In genomic region chr6:142867471-142868055, GRCm38 (mm10) we compare ENCODE assay signal across 8 mouse cellular contexts.
A peak's percentile ranks its signal among the peaks of the same experiment; 100 is the strongest.
DNase-seq lines count a peak whose midpoint lies in the region; ATAC-seq and TF ChIP-seq lines count a peak whose summit lies in the region.

No protein-coding gene starts in this region.

- H3K27ac ChIP-seq in heart, postnatal 0 days (ENCODE audit: low read depth), result no peak overlapping the region
- H3K27ac ChIP-seq in embryonic facial prominence, embryonic 11.5 days (replicated peaks; ENCODE audit: low read depth, low read length), result 0 out of 2 replicates have a peak overlapping the region, but pooled peaks have one; percentile 28
- H3K27ac ChIP-seq in midbrain, embryonic 13.5 days, result peak overlapping the region; percentile 91

- no peak overlapping the region for H3K4me2 ChIP-seq in heart, postnatal 0 days (ENCODE audit: low read depth, low read length)
- no peak overlapping the region for H3K4me2 ChIP-seq in embryonic facial prominence, embryonic 11.5 days (ENCODE audit: low read depth, low read length)
- H3K4me2 ChIP-seq in midbrain, embryonic 13.5 days (replicated peaks), result peak overlapping the region; percentile 29

- no peaks in the 10 kb centered on the region for H3K36me3 ChIP-seq in heart, postnatal 0 days (replicated peaks; ENCODE audit: control insufficient read depth, insufficient read depth, low read length)
- no peaks in the 10 kb centered on the region for H3K36me3 ChIP-seq in embryonic facial prominence, embryonic 11.5 days (replicated peaks; ENCODE audit: control insufficient read depth, insufficient read depth, low read depth, low read length)
- peaks cover 13% of the 10 kb centered on the region for H3K36me3 ChIP-seq in midbrain, embryonic 13.5 days

- no peaks in the 10 kb centered on the region for H3K4me1 ChIP-seq in heart, postnatal 0 days (ENCODE audit: control insufficient read depth, insufficient read depth)
- H3K4me1 ChIP-seq in embryonic facial prominence, embryonic 11.5 days (ENCODE audit: control insufficient read depth, insufficient read depth, low read length), result no peaks in the 10 kb centered on the region
- H3K4me1 ChIP-seq in midbrain, embryonic 13.5 days (replicated peaks), result peaks cover 20% of the 10 kb centered on the region

- ATAC-seq in heart, postnatal 0 days (ENCODE audit: insufficient read depth, low read depth), result no peak
- peak; percentile 95 for ATAC-seq in Patski
- ATAC-seq in embryonic facial prominence, embryonic 11.5 days (replicated peaks; ENCODE audit: insufficient number of reproducible peaks, low FRiP score, low TSS enrichment, low read depth), result 0 out of 2 replicates have a peak, but pooled peaks have one; percentile 34
- peak; percentile 90 for ATAC-seq in midbrain, embryonic 13.5 days

- CTCF ChIA-PET in Patski (lab: Charles Lee), result no interaction called here

- in situ Hi-C loops in Patski (cut with MboI; ENCODE audit: low pct_unique_long_range_greater_than_20kb), result no loop called here

- H3K27me3 ChIP-seq in heart, postnatal 0 days (ENCODE audit: control insufficient read depth, insufficient read depth, low read length), result no peaks in the 10 kb centered on the region
- no peaks in the 10 kb centered on the region for H3K27me3 ChIP-seq in Patski
- H3K27me3 ChIP-seq in embryonic facial prominence, embryonic 11.5 days (ENCODE audit: control insufficient read depth, insufficient read depth, low read length), result no peaks in the 10 kb centered on the region
- H3K27me3 ChIP-seq in midbrain, embryonic 13.5 days, result no peaks in the 10 kb centered on the region

- no peak overlapping the region for H3K4me3 ChIP-seq in heart, postnatal 0 days (ENCODE audit: low read depth, low read length)
- H3K4me3 ChIP-seq in embryonic facial prominence, embryonic 11.5 days (ENCODE audit: low read depth, low read length), result no peak overlapping the region
- H3K4me3 ChIP-seq in midbrain, embryonic 13.5 days (replicated peaks), result no peak overlapping the region

- no peaks in the 10 kb centered on the region for H3K9me3 ChIP-seq in heart, postnatal 0 days (replicated peaks; ENCODE audit: control insufficient read depth, low read length)
- H3K9me3 ChIP-seq in embryonic facial prominence, embryonic 11.5 days (replicated peaks; ENCODE audit: control insufficient read depth, low read length), result no peaks in the 10 kb centered on the region
- H3K9me3 ChIP-seq in midbrain, embryonic 13.5 days, result 0 out of 2 replicates have a peak, but pooled peaks cover 3% of the 10 kb centered on the region

- 27% methylated on average over 9 of the region's 9 CpGs for WGBS in heart, postnatal 0 days
- 37% methylated on average over 9 of the region's 9 CpGs for WGBS in embryonic facial prominence, embryonic 11.5 days
- 10% methylated on average over 9 of the region's 9 CpGs for WGBS in midbrain, embryonic 13.5 days

- no peak for TF ChIP-seq EP300 in heart, postnatal 0 days (IDR thresholded peaks at IDR 0.05; ENCODE audit: low read depth)

- H3K9ac ChIP-seq in heart, postnatal 0 days (replicated peaks; ENCODE audit: low read depth, low read length), result no peak overlapping the region
- no peak overlapping the region for H3K9ac ChIP-seq in embryonic facial prominence, embryonic 11.5 days (replicated peaks; ENCODE audit: low read length)
- peak overlapping the region; percentile 39; the same call in 1 of the 2 replicates for H3K9ac ChIP-seq in midbrain, embryonic 13.5 days (replicated peaks)

- TF ChIP-seq CTCF in heart, postnatal 0 days (IDR thresholded peaks at IDR 0.05; ENCODE audit: low read depth), result no peak
- no peak for TF ChIP-seq CTCF in Patski (IDR thresholded peaks at IDR 0.05)

- peak; percentile 16 for DNase-seq in heart, postnatal 0 days (ENCODE audit: low spot score)
- no peak for DNase-seq in heart, adult 8-10 months (ENCODE audit: low spot score)
- DNase-seq in Patski (ENCODE audit: low read depth, low spot score), result peak; percentile 91
- DNase-seq in embryonic facial prominence, embryonic 11.5 days (ENCODE audit: low spot score), result no peak
- DNase-seq in kidney, postnatal 14 days, result peak; percentile 67
- no peak for DNase-seq in urinary bladder, postnatal 25 days (ENCODE audit: low spot score)
- no peak for DNase-seq in thymus, adult 18-20 months

- POLR2A ChIA-PET in Patski (lab: Charles Lee), result no interaction called here

Comparison
In these comparisons a context has a peak if more than half of its experiments do, and no peak if none do; other contexts are left out.
1. DNase-seq: peak in heart, postnatal 0 days (single experiment), Patski (single experiment) and kidney, postnatal 14 days (single experiment); none in heart, adult 8-10 months (single experiment), embryonic facial prominence, embryonic 11.5 days (single experiment), urinary bladder, postnatal 25 days (single experiment) and thymus, adult 18-20 months (0 of 2).